ENCODE assay signal across 27 mouse cellular contexts in the genomic region with DNA sequence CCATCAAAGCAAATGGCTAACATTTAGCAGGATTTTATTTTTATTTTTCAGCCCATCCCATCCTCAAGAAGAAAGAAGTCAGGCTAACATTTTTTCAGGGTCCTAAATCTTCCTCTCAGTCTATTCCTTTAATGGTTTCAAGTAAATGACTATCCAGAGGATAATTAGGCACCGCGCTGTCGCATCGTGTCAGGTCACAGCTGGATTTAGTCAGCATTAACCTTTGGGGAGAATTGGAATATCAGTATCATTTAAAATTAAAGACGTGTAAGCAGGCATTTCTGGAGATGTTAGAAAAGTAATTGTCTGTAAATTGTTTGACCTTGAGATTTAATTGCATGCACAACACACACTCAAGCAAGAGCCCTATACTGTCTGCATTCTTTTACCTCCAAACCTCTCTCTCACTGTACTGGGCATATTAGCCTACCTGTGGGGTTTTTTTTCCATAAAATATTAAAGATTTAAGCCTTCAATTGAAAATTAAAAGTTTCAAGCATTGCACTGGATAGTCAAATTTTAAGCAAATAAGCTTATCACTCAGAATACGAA.
DNase-seq lines count a peak whose midpoint lies in the region; ATAC-seq and TF ChIP-seq lines count a peak whose summit lies in the region.
"Had no signal": no experiment of that assay in that cellular context is flagged by ENCODE, and none has a peak within 500 bp of the region (broad histone marks: within the 10 kb centered on the region; RNA-seq: fewer than 3 reads in every experiment).

No protein-coding gene starts in this region.

- no peaks in the 10 kb centered on the region for H3K36me3 ChIP-seq in midbrain, embryonic 15.5 days (replicated peaks)
- H3K36me3 ChIP-seq in midbrain, postnatal 0 days (ENCODE audit: insufficient read depth, low read length) = no peaks in the 10 kb centered on the region
- H3K36me3 ChIP-seq in forebrain, embryonic 15.5 days = no peaks in the 10 kb centered on the region
- H3K36me3 ChIP-seq: embryonic facial prominence, embryonic 10.5 days; heart, embryonic 13.5 days; limb, embryonic 12.5 days had no signal

- H3K27me3 ChIP-seq in midbrain, embryonic 15.5 days (replicated peaks) = no peaks in the 10 kb centered on the region
- no peaks in the 10 kb centered on the region for H3K27me3 ChIP-seq in midbrain, postnatal 0 days (ENCODE audit: insufficient read depth, low read length)
- H3K27me3 ChIP-seq in forebrain, embryonic 15.5 days = no peaks in the 10 kb centered on the region
- H3K27me3 ChIP-seq: heart, embryonic 13.5 days; limb, embryonic 12.5 days had no signal

- no peak overlapping the region for H3K4me3 ChIP-seq in midbrain, embryonic 15.5 days
- no peak overlapping the region for H3K4me3 ChIP-seq in midbrain, postnatal 0 days (ENCODE audit: low read depth, low read length)
- H3K4me3 ChIP-seq in forebrain, embryonic 15.5 days = no peak overlapping the region
- H3K4me3 ChIP-seq: embryonic facial prominence, embryonic 10.5 days; heart, adult 2 months; heart, embryonic 13.5 days; limb, embryonic 12.5 days had no signal

- H3K27ac ChIP-seq in midbrain, embryonic 15.5 days = no peak overlapping the region
- no peak overlapping the region for H3K27ac ChIP-seq in midbrain, postnatal 0 days (ENCODE audit: low read depth, low read length)
- H3K27ac ChIP-seq in forebrain, embryonic 15.5 days (replicated peaks) = peak overlapping the region; percentile 77
- H3K27ac ChIP-seq: embryonic facial prominence, embryonic 10.5 days; heart, adult 2 months; heart, embryonic 13.5 days; limb, embryonic 12.5 days; stomach, postnatal 0 days had no signal

- peak; percentile 72 for ATAC-seq in midbrain, embryonic 15.5 days (replicated peaks)
- no peak for ATAC-seq in midbrain, postnatal 0 days (ENCODE audit: low FRiP score)
- ATAC-seq in forebrain, embryonic 15.5 days (replicated peaks) = no peak
- ATAC-seq: activated CD4-positive, CD25-positive, alpha-beta regulatory T cell, adult 4 months; intestine, embryonic 16.5 days; liver, postnatal 0 days; lung, postnatal 0 days had no signal

- TF ChIP-seq CTCF in midbrain, postnatal 0 days (IDR thresholded peaks at IDR 0.05) = no peak

- H3K4me1 ChIP-seq in midbrain, embryonic 15.5 days = peaks cover 22% of the 10 kb centered on the region
- H3K4me1 ChIP-seq in midbrain, postnatal 0 days (ENCODE audit: insufficient read depth, low read length) = no peaks in the 10 kb centered on the region
- peaks cover 27% of the 10 kb centered on the region for H3K4me1 ChIP-seq in forebrain, embryonic 15.5 days
- H3K4me1 ChIP-seq: heart, embryonic 13.5 days; limb, embryonic 12.5 days had no signal

- peak overlapping the region; percentile 5; the same call in 1 of the 2 replicates for H3K4me2 ChIP-seq in midbrain, embryonic 15.5 days
- no peak overlapping the region for H3K4me2 ChIP-seq in midbrain, postnatal 0 days (ENCODE audit: low read depth, low read length, poor library complexity, severe bottlenecking)
- H3K4me2 ChIP-seq in forebrain, embryonic 15.5 days (replicated peaks) = 0 out of 2 replicates have a peak overlapping the region, but pooled peaks have one; percentile 7
- H3K4me2 ChIP-seq: heart, embryonic 13.5 days; limb, embryonic 12.5 days; liver, embryonic 11.5 days had no signal

- no peaks in the 10 kb centered on the region for H3K9me3 ChIP-seq in midbrain, embryonic 15.5 days
- H3K9me3 ChIP-seq in midbrain, postnatal 0 days (ENCODE audit: low read length) = no peaks in the 10 kb centered on the region
- no peaks in the 10 kb centered on the region for H3K9me3 ChIP-seq in forebrain, embryonic 15.5 days
- H3K9me3 ChIP-seq: embryonic facial prominence, embryonic 10.5 days; heart, embryonic 13.5 days; limb, embryonic 12.5 days had no signal

- WGBS in midbrain, embryonic 15.5 days = 26% methylated on average over 6 of the region's 6 CpGs
- 35% methylated on average over 6 of the region's 6 CpGs for WGBS in midbrain, postnatal 0 days
- 8% methylated on average over 6 of the region's 6 CpGs for WGBS in forebrain, embryonic 15.5 days

- peak; percentile 4 for DNase-seq in embryo, embryonic 10.5 days (ENCODE audit: low spot score)
- DNase-seq in embryo, embryonic 11 days = no peak
- no peak for DNase-seq in midbrain, postnatal 0 days (ENCODE audit: low spot score)
- peak; percentile 39 for DNase-seq in retina, postnatal 1 day
- no peak for DNase-seq in left cerebral cortex, adult 8-10 months (ENCODE audit: low spot score in 2 of 2)
- no peak for DNase-seq in lung, postnatal 10 days
- DNase-seq: adrenal gland, adult 8-10 months; cerebellum, adult 8-10 months; cerebellum, postnatal 36 days; gastrocnemius, postnatal 14 days; heart, adult 2 months; heart, postnatal 14 days; kidney, adult 9 months; kidney, postnatal 14 days; liver, postnatal 0 days; right cerebral cortex, postnatal 14 days; thymus, adult 2 months had no signal

- no peak overlapping the region for H3K9ac ChIP-seq in midbrain, embryonic 15.5 days
- H3K9ac ChIP-seq in midbrain, postnatal 0 days (replicated peaks; ENCODE audit: low read length, poor library complexity, severe bottlenecking) = no peak overlapping the region
- no peak overlapping the region for H3K9ac ChIP-seq in forebrain, embryonic 15.5 days (replicated peaks)
- H3K9ac ChIP-seq: heart, embryonic 13.5 days; limb, embryonic 12.5 days; liver, postnatal 0 days had no signal

Comparison
In these comparisons a context has a peak if more than half of its experiments do, and no peak if none do; other contexts are left out.
1. DNase-seq: peak in embryo, embryonic 10.5 days (single experiment) and retina, postnatal 1 day (single experiment); none in embryo, embryonic 11 days (single experiment), midbrain, postnatal 0 days (single experiment), left cerebral cortex, adult 8-10 months (0 of 2) and lung, postnatal 10 days (single experiment).